Mouse (Mus musculus) E14TG2a.4 (cell line): ENCODE results near the gene Klhl11.
A peak's percentile ranks its signal among the peaks of the same experiment; 100 is the strongest.

Experiments used
- H3K27me3 ChIP-seq: 2 replicates; pipeline ENCODE4 v1.6.1; 2014; ENCODE audit warnings: low read length, control low read depth; ENCODE audit not compliant: insufficient read depth
- H3K36me3 ChIP-seq: 2 replicates; pipeline ENCODE4 v1.6.1; 2014; ENCODE audit warnings: low read length, control low read depth; ENCODE audit not compliant: insufficient read depth
- H3K4me1 ChIP-seq: replicated peaks from 2 replicates; pipeline ENCODE4 v1.6.1; 2014; ENCODE audit warnings: low read depth, low read length, control low read depth
- H3K4me3 ChIP-seq: replicated peaks from 2 replicates; pipeline ENCODE4 v1.5.1; 2014; ENCODE audit warnings: mild to moderate bottlenecking, low read length
- H3K9me3 ChIP-seq: 2 replicates; pipeline ENCODE4 v1.6.1; 2014; ENCODE audit warnings: low read length, control low read depth
- CTCF ChIP-seq: conservative IDR thresholded peaks from 2 replicates; pipeline ENCODE4 v1.5.1; 2014; ENCODE audit warnings: low read length
- NANOG ChIP-seq: IDR thresholded peaks from 2 replicates; pipeline ENCODE4 v1.6.1; 2014; ENCODE audit warnings: borderline replicate concordance, low read length, mixed read lengths
- POU5F1 ChIP-seq: IDR thresholded peaks from 2 replicates; pipeline ENCODE4 v1.6.1; 2014; ENCODE audit warnings: low read length, borderline replicate concordance

Gene Klhl11

DNA sequence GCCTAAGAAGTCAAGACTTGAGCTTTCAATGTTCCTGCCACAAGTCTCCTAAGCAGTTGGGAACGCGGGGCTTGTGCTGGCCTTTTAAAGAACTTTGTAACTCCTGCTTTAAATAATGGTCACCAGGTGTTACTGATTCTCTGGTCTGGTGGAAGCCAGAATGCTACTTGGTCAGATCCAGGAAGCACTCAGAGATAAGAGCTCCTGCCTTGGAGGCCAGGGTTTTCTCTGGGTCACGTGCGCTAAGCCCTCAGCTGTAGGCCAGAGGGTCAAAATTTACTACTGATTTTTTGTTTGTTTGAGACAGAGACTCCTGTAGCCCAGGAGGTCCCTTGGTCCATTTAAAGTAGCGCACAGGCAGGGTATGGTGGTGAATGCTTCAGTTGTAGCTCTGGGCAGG, 40.5 kb downstream of the Klhl11 start:
- Histone ChIP-seq H3K27me3 (no peaks in the 10 kb centered on the region), H3K4me1 (peaks cover 36% of the 10 kb centered on the region), H3K9me3 (no peaks in the 10 kb centered on the region), H3K36me3 (peaks cover 51% of the 10 kb centered on the region), H3K4me3 (no peak overlapping the region)
- no peak for TF ChIP-seq CTCF

DNA sequence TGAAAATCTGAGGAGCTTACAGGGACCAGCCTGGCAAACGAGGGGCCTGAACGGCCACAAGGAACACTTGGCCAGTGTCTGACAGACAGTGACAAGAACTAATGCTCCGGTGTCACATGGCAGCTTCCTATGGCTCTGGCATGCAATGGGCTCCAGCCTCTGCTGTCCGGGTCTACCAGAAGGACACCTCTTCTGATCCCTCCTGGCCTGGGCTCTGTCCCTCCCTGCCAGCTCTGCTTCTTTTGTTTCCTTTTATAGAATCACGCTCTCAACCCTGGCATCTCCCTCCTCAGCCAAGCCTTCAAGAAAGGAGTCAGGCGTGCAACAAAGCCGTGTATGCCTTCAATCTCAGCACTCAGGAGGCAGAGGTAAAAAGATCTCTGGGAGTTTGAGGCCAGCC, 42.5 kb downstream of the Klhl11 start:
- TF ChIP-seq POU5F1 (no peak), NANOG (no peak), CTCF (no peak)
- Histone ChIP-seq H3K27me3 (no peaks in the 10 kb centered on the region), H3K36me3 (peaks cover 37% of the 10 kb centered on the region)

DNA sequence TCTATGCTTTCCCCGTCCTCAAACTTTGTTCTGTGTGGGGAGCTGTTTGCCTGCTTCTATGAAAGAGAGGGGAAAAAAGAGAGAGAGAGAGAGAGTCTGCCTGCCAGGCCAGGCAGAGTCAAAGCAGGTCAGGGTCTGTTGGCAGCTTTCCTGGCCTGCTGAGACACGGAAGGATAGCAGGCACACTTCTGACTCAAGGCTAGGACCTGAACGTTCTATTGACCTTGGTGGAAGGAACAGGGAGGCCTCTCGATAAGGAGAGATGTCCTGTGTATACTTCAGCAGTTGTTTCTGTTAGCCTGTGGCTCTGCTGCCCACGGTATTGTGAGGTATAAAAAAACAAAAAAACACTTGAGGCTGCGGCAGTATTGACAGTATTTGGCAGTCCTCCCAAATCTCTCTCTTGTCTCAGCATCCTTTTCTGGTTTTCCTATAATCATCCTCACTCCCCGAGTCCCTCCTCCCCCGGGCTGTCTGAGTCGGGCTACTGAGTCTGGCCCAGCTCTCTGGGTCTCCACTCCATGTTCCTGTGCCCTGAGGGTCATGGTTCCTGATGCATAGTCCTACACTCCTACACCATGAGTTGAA, 43.8 kb downstream of the Klhl11 start:
- H3K27me3 ChIP-seq = peaks cover 3% of the 10 kb centered on the region; the same call in 1 of the 2 replicates
- peaks cover 36% of the 10 kb centered on the region for H3K4me1 ChIP-seq
- H3K9me3 ChIP-seq = no peaks in the 10 kb centered on the region
- TF ChIP-seq POU5F1 (no peak), NANOG (no peak), CTCF (no peak)
- H3K36me3 ChIP-seq = peaks cover 46% of the 10 kb centered on the region
- H3K4me3 ChIP-seq = no peak overlapping the region

More for the DNA sequence above, 42.5 kb downstream of the Klhl11 start:
- H3K4me3 ChIP-seq = 0 out of 2 replicates have a peak overlapping the region, but pooled peaks have one; percentile 39
- H3K9me3 ChIP-seq = no peaks in the 10 kb centered on the region
- peaks cover 39% of the 10 kb centered on the region for H3K4me1 ChIP-seq

DNA sequence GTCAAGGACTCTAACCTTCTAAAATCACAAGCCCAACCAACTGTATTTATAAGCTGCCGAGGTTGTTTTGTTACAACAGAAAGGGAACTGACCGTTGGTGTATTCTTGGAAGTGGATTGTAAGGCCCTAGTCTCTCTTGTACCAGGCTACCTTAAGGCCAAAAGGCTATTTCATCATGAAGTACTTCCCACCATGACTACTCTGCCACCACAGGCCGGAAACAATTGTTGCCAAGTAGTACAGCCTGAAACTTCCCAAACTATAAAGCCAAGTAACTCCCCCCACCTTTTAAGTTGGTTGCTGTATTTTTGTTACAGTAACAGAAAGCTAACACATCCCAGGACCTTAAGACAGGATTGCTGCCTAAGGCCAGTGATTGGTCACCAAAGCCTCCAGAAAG, 45.7 kb downstream of the Klhl11 start:
- H3K4me1 ChIP-seq = peaks cover 50% of the 10 kb centered on the region
- no peak overlapping the region for H3K4me3 ChIP-seq
- peaks cover 45% of the 10 kb centered on the region for H3K36me3 ChIP-seq
- TF ChIP-seq POU5F1 (no peak), NANOG (no peak), CTCF (no peak)
- H3K9me3 ChIP-seq = no peaks in the 10 kb centered on the region
- H3K27me3 ChIP-seq = peaks cover 18% of the 10 kb centered on the region

DNA sequence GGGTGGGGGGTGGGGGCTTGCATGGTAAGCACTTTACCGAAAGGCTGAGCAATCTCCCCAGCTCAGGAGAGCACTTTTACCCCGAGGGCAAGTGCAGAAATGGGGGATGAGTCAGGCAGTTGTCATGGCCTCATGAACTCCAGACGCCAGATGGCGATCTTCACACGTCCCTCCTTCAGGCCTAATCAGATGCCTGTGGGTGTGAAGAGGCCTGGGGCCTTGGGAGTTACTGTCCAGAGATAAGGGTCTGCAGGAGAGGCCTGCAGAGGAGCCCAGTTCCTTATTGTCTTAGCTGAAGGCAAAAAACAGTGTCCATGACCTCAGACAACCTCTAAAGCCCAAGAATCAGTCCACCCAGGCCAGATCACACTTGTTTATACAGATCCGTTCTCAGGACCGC, 46.7 kb downstream of the Klhl11 start:
- peak overlapping the region; percentile 41 for H3K4me3 ChIP-seq
- TF ChIP-seq NANOG (peak; percentile 18; the same call in 1 of the 2 replicates), POU5F1 (no peak), CTCF (peak; percentile 93)
- H3K27me3 ChIP-seq = peaks cover 27% of the 10 kb centered on the region
- peaks cover 60% of the 10 kb centered on the region for H3K4me1 ChIP-seq
- no peaks in the 10 kb centered on the region for H3K9me3 ChIP-seq
- peaks cover 39% of the 10 kb centered on the region for H3K36me3 ChIP-seq

DNA sequence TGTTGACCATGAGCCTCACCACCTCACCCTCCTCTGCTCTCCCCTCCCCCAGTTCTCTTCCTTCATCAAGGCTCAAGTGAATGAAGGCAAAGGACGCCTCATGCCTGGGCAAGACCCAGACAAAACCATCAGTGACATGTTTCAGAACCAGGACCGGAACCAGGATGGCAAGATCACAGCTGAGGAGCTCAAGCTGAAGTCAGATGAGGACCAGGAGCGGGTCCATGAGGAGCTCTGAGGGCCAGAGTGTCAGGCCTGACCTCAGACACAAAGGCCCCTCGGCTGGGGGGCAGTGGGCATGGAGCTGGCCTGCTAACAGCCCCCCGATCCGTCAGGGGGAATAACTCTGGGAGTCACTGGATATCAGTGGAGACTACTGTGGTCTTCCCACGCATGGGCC, 48.7 kb downstream of the Klhl11 start:
- TF ChIP-seq CTCF = no peak
- TF ChIP-seq NANOG = no peak
- no peak for TF ChIP-seq POU5F1
- Histone ChIP-seq H3K36me3 (peaks cover 23% of the 10 kb centered on the region), H3K27me3 (peaks cover 31% of the 10 kb centered on the region), H3K4me1 (peaks cover 63% of the 10 kb centered on the region), H3K9me3 (no peaks in the 10 kb centered on the region), H3K4me3 (no peak overlapping the region)

DNA sequence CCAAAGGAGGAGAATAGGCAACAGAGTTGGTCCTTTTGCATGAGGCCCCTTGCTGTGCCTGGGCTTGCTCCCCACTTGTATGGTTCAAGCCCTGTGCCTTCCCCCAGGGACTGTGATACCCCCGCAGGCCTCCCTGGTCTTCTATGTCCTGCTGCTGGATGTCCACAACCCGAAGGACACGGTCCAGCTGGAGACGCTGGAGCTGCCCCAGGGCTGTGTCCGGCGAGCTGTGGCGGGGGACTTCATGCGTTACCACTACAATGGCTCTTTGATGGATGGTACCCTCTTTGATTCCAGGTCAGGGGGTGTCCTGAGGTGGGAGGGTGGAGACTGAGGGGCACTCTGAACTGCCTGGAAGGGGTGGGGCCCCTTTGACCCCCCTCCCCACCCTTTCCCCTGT, 51.0 kb downstream of the Klhl11 start:
- Histone ChIP-seq H3K4me1 (peaks cover 64% of the 10 kb centered on the region), H3K4me3 (peak overlapping the region; percentile 68), H3K27me3 (peaks cover 41% of the 10 kb centered on the region), H3K36me3 (peaks cover 23% of the 10 kb centered on the region), H3K9me3 (no peaks in the 10 kb centered on the region)
- TF ChIP-seq POU5F1 = no peak
- TF ChIP-seq NANOG = no peak
- no peak for TF ChIP-seq CTCF

DNA sequence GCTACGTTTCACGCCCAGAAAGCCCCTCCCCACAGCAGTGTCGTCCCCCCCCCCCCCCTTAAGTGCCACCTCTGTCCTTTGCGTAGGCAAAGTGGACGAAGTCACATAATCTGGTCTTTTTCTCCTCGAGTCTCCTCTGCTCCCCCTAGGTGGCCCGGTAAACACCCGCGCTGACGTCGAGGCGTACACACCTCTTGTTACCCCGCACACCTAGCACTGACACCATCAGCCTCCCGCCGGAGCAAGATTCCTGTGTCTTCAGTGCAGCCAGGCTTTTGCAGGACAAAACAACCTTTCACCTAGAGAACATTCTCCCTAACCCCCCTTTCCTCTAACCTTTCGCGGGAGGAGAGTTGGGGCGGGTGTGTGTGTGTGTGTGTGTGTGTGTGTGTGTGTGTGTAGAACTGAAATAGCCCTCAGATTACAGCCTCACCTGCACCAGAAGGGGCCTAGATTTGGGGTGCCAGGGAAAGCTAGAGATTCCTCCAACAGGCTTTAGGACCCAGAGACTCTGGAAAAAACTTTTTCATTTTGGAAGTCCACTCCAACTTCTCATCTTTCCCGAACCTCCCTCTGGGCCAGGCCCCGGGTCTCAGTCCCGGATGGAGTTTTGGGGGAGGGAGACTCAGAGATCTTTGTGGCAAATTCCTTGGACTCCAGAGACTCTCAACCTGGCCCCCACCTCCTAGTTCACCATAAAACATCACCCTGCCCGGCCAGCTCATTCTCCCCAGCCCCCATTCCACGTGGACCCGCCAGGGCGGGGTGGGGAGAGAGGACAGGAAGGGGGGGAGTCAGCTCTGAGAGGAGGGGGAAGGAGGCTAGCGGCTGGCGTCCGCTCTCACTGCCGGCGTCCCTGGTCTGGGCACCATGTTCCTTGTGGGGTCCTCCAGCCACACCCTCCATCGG, 57.4 kb downstream of the Klhl11 start, which contains the start of gene Fkbp10:
TSS of gene Fkbp10 (plus strand) at position 784 of the 909 bp plus-strand sequence.
- Histone ChIP-seq H3K36me3 (peaks cover 16% of the 10 kb centered on the region), H3K27me3 (peaks cover 50% of the 10 kb centered on the region), H3K9me3 (no peaks in the 10 kb centered on the region), H3K4me1 (peaks cover 69% of the 10 kb centered on the region), H3K4me3 (peak within 1 kb of the TSS; percentile 81)
- TF ChIP-seq POU5F1 = no peak
- TF ChIP-seq NANOG = no peak
- TF ChIP-seq CTCF = no peak
